Mouse (Mus musculus): ENCODE results near the gene Cpvl.

- TF ChIP-seq CTCF (IDR thresholded peaks at IDR 0.05; ENCODE audit: borderline replicate concordance, insufficient read depth, low read depth, low read length) (no peak), POLR2A (IDR thresholded peaks at IDR 0.05; ENCODE audit: borderline replicate concordance, insufficient read depth, low read length) (no peak)
These were observed 66.2 kb downstream of the Cpvl start for GRCm38 (mm10) chr6:53912112-53912782.
